Mouse (Mus musculus): ENCODE measurements around the gene Spata4. TPM values are rescaled to one million over a fixed set of nuclear protein-coding genes. Genes with fewer than 3 reads are reported as not detected.

Spata4 gene
- polyA plus RNA-seq (2014; fragmentation: Nextera tagmentation; extraction: Ambion mirVana): not detected in 2 replicates

DNA sequence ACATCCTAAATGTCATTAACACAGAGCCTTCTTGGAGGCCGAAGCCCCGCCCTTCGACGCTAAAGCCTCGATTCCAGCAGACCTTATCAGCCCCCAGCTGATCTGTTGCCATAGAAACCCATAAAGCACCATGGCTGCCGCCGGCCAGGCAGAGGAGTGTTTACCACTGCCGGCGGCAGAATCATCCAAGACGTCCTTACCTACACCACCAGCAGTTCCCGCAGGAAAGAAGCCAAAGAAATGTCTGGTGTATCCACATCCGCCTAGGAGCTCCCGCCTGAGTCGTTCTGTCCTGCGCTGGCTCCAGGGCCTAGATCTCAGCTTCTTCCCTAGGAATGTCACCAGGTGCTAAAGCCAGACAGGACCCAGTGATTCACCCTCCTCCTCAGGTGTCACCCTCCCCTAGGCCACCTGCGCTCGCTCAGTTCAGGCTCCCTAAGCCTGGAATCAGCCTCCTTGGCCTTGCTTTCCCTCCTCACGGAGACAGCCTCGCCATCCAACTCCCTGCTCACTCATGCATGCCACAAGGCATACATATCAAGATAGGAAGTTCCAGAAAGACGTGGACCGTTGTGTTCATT lies at the start of gene Spata4:
Spata4 (plus strand) TSS at position 111 of the 581 bp plus-strand sequence.
- Histone ChIP-seq H3K4me1 (ENCODE audit: control insufficient read depth, insufficient read depth, low read length) (no peaks in the 10 kb centered on the region), H3K4me3 (ENCODE audit: low read depth, low read length) (peak within 1 kb of the TSS; percentile 37), H3K36me3 (ENCODE audit: control insufficient read depth, insufficient read depth, low read length) (no peaks in the 10 kb centered on the region), H3K9ac (ENCODE audit: low read depth, low read length) (peak within 1 kb of the TSS; percentile 12; the same call in 1 of the 2 replicates), H3K27me3 (ENCODE audit: control insufficient read depth, insufficient read depth, low read length) (no peaks in the 10 kb centered on the region), H3K4me2 (peak within 1 kb of the TSS; percentile 62), H3K9me3 (replicated peaks; ENCODE audit: control insufficient read depth, low read length) (no peaks in the 10 kb centered on the region), H3K27ac (ENCODE audit: low read depth, low read length) (no peak within 1 kb of the TSS)
- peak; percentile 68 for ATAC-seq (replicated peaks; ENCODE audit: insufficient number of reproducible peaks, low FRiP score, low TSS enrichment)
- WGBS (ENCODE audit: insufficient replicate concordance): 6% methylated on average over 21 of the region's 21 CpGs

GRCm38 (mm10) chr8:54554921-54555320 lies 45.7 kb upstream of the Spata4 start:
- Histone ChIP-seq H3K4me2 (no peak overlapping the region), H3K9me3 (replicated peaks; ENCODE audit: control insufficient read depth, low read length) (no peaks in the 10 kb centered on the region), H3K27ac (ENCODE audit: low read depth, low read length) (no peak overlapping the region), H3K4me3 (ENCODE audit: low read depth, low read length) (no peak overlapping the region), H3K27me3 (ENCODE audit: control insufficient read depth, insufficient read depth, low read length) (no peaks in the 10 kb centered on the region), H3K36me3 (ENCODE audit: control insufficient read depth, insufficient read depth, low read length) (no peaks in the 10 kb centered on the region), H3K9ac (ENCODE audit: low read depth, low read length) (no peak overlapping the region), H3K4me1 (ENCODE audit: control insufficient read depth, insufficient read depth, low read length) (no peaks in the 10 kb centered on the region)
- no peak for ATAC-seq (replicated peaks; ENCODE audit: insufficient number of reproducible peaks, low FRiP score, low TSS enrichment)
- WGBS (ENCODE audit: insufficient replicate concordance): 77% methylated on average over 2 of the region's 2 CpGs

GRCm38 (mm10) chr8:54562137-54562536 lies 38.4 kb upstream of the Spata4 start:
- H3K27ac ChIP-seq (ENCODE audit: low read depth, low read length): no peak overlapping the region
- H3K4me1 ChIP-seq (ENCODE audit: control insufficient read depth, insufficient read depth, low read length): peaks cover 5% of the 10 kb centered on the region; the same call in 1 of the 2 replicates
- no peaks in the 10 kb centered on the region for H3K27me3 ChIP-seq (ENCODE audit: control insufficient read depth, insufficient read depth, low read length)
- no peak overlapping the region for H3K9ac ChIP-seq (ENCODE audit: low read depth, low read length)
- H3K36me3 ChIP-seq (ENCODE audit: control insufficient read depth, insufficient read depth, low read length): no peaks in the 10 kb centered on the region
- no peaks in the 10 kb centered on the region for H3K9me3 ChIP-seq (replicated peaks; ENCODE audit: control insufficient read depth, low read length)
- H3K4me2 ChIP-seq: no peak overlapping the region
- 52% methylated on average over 4 of the region's 4 CpGs for WGBS (ENCODE audit: insufficient replicate concordance)
- H3K4me3 ChIP-seq (ENCODE audit: low read depth, low read length): no peak overlapping the region
- ATAC-seq (replicated peaks; ENCODE audit: insufficient number of reproducible peaks, low FRiP score, low TSS enrichment): no peak

DNA sequence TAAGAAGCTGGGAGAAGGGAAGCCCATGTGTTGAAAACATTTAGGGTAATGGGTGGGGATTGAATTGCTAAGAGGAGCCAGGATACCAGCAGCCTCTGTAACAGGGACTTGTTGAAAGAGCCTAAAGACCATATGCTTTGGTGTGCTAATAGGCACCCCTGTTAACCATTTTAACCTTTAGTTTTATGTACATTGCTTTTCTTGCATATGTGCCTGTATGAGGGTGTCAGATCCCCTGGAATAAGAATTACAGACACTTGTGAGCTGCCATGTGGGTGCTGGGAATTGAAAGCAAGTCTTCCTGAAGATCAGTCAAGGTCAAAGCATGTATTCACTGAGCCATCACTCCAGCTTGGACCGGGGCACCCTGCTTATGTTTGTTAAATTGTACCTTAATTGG lies 35.4 kb upstream of the Spata4 start:
- Histone ChIP-seq H3K4me1 (ENCODE audit: control insufficient read depth, insufficient read depth, low read length) (peaks cover 5% of the 10 kb centered on the region; the same call in 1 of the 2 replicates), H3K27me3 (ENCODE audit: control insufficient read depth, insufficient read depth, low read length) (no peaks in the 10 kb centered on the region), H3K9me3 (replicated peaks; ENCODE audit: control insufficient read depth, low read length) (no peaks in the 10 kb centered on the region), H3K27ac (ENCODE audit: low read depth, low read length) (no peak overlapping the region), H3K4me2 (no peak overlapping the region), H3K9ac (ENCODE audit: low read depth, low read length) (no peak overlapping the region), H3K36me3 (ENCODE audit: control insufficient read depth, insufficient read depth, low read length) (no peaks in the 10 kb centered on the region), H3K4me3 (ENCODE audit: low read depth, low read length) (no peak overlapping the region)
- no peak for ATAC-seq (replicated peaks; ENCODE audit: insufficient number of reproducible peaks, low FRiP score, low TSS enrichment)
- 82% methylated on average over 1 of the region's 1 CpGs for WGBS (ENCODE audit: insufficient replicate concordance)

DNA sequence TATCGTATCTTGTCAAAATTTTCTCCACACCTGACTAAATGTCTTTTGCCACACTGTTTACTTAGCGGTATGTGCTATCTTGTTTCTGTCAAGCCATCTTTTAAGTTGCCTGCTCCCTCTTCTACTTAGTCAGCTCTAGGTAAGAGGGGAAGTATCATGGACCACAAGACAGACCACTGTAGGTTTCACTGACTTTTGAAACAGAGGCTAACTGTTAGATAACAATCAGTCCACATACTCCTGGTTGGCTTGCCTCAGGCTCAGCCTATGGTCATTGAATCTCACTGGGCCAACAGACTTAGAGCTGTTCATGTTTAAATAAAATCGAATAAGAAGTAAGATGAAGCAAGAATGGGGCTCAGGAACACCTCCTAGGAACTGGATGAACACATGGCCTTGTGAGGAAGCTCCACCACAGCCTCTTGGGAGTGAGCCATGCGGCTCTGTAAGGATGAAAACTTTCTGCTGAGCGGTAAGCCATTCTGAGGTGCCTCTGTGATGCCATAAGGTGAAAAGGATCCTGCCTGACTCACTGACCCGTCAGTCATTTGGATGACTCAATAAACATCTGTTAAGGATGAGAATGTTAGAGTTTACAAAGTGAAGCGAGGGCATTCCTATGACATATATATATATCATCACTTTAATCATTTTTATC lies 34.8 kb upstream of the Spata4 start:
- 81% methylated on average over 7 of the region's 7 CpGs for WGBS (ENCODE audit: insufficient replicate concordance)
- H3K4me2 ChIP-seq: no peak overlapping the region
- no peaks in the 10 kb centered on the region for H3K36me3 ChIP-seq (ENCODE audit: control insufficient read depth, insufficient read depth, low read length)
- no peak overlapping the region for H3K27ac ChIP-seq (ENCODE audit: low read depth, low read length)
- peaks cover 5% of the 10 kb centered on the region; the same call in 1 of the 2 replicates for H3K4me1 ChIP-seq (ENCODE audit: control insufficient read depth, insufficient read depth, low read length)
- no peak overlapping the region for H3K9ac ChIP-seq (ENCODE audit: low read depth, low read length)
- no peak; the same call in 1 of the 2 replicates for ATAC-seq (replicated peaks; ENCODE audit: insufficient number of reproducible peaks, low FRiP score, low TSS enrichment)
- H3K27me3 ChIP-seq (ENCODE audit: control insufficient read depth, insufficient read depth, low read length): no peaks in the 10 kb centered on the region
- no peak overlapping the region for H3K4me3 ChIP-seq (ENCODE audit: low read depth, low read length)
- no peaks in the 10 kb centered on the region for H3K9me3 ChIP-seq (replicated peaks; ENCODE audit: control insufficient read depth, low read length)

- no peak overlapping the region for H3K9ac ChIP-seq (ENCODE audit: low read depth, low read length)
- H3K4me3 ChIP-seq (ENCODE audit: low read depth, low read length): no peak overlapping the region
- H3K36me3 ChIP-seq (ENCODE audit: control insufficient read depth, insufficient read depth, low read length): no peaks in the 10 kb centered on the region
- no peak for ATAC-seq (replicated peaks; ENCODE audit: insufficient number of reproducible peaks, low FRiP score, low TSS enrichment)
- no peak overlapping the region for H3K27ac ChIP-seq (ENCODE audit: low read depth, low read length)
- no peaks in the 10 kb centered on the region for H3K27me3 ChIP-seq (ENCODE audit: control insufficient read depth, insufficient read depth, low read length)
- WGBS (ENCODE audit: insufficient replicate concordance): 44% methylated on average over 2 of the region's 2 CpGs
- no peaks in the 10 kb centered on the region for H3K9me3 ChIP-seq (replicated peaks; ENCODE audit: control insufficient read depth, low read length)
- no peak overlapping the region for H3K4me2 ChIP-seq
- peaks cover 1% of the 10 kb centered on the region; the same call in 1 of the 2 replicates for H3K4me1 ChIP-seq (ENCODE audit: control insufficient read depth, insufficient read depth, low read length)
These were observed 33.4 kb upstream of the Spata4 start for GRCm38 (mm10) chr8:54567168-54567567.

GRCm38 (mm10) chr8:54570618-54571609 lies 29.7 kb upstream of the Spata4 start:
- Histone ChIP-seq H3K27ac (ENCODE audit: low read depth, low read length) (peak overlapping the region; percentile 50; the same call in 1 of the 2 replicates), H3K4me2 (0 out of 2 replicates have a peak overlapping the region, but pooled peaks have one; percentile 6)
- no peak for ATAC-seq (replicated peaks; ENCODE audit: insufficient number of reproducible peaks, low FRiP score, low TSS enrichment)

GRCm38 (mm10) chr8:54581436-54581835 lies 19.1 kb upstream of the Spata4 start:
- 72% methylated on average over 3 of the region's 3 CpGs for WGBS (ENCODE audit: insufficient replicate concordance)
- Histone ChIP-seq H3K9ac (ENCODE audit: low read depth, low read length) (no peak overlapping the region), H3K27me3 (ENCODE audit: control insufficient read depth, insufficient read depth, low read length) (no peaks in the 10 kb centered on the region), H3K36me3 (ENCODE audit: control insufficient read depth, insufficient read depth, low read length) (no peaks in the 10 kb centered on the region), H3K4me3 (ENCODE audit: low read depth, low read length) (no peak overlapping the region), H3K9me3 (replicated peaks; ENCODE audit: control insufficient read depth, low read length) (no peaks in the 10 kb centered on the region), H3K27ac (ENCODE audit: low read depth, low read length) (no peak overlapping the region), H3K4me1 (ENCODE audit: control insufficient read depth, insufficient read depth, low read length) (no peaks in the 10 kb centered on the region), H3K4me2 (no peak overlapping the region)
- ATAC-seq (replicated peaks; ENCODE audit: insufficient number of reproducible peaks, low FRiP score, low TSS enrichment): no peak

More at GRCm38 (mm10) chr8:54570618-54571609, 29.7 kb upstream of the Spata4 start:
- Histone ChIP-seq H3K4me1 (ENCODE audit: control insufficient read depth, insufficient read depth, low read length) (no peaks in the 10 kb centered on the region), H3K36me3 (ENCODE audit: control insufficient read depth, insufficient read depth, low read length) (no peaks in the 10 kb centered on the region), H3K4me3 (ENCODE audit: low read depth, low read length) (no peak overlapping the region), H3K9ac (ENCODE audit: low read depth, low read length) (no peak overlapping the region), H3K27me3 (ENCODE audit: control insufficient read depth, insufficient read depth, low read length) (no peaks in the 10 kb centered on the region), H3K9me3 (replicated peaks; ENCODE audit: control insufficient read depth, low read length) (no peaks in the 10 kb centered on the region)
- 63% methylated on average over 15 of the region's 15 CpGs for WGBS (ENCODE audit: insufficient replicate concordance)

Data from heart, embryonic 11.5 days (tissue).